Mouse (Mus musculus) midbrain, embryonic 10.5 days (tissue): ENCODE data around the gene Gm20388. TPM values are rescaled to one million over a fixed set of nuclear protein-coding genes. Genes with fewer than 3 reads are reported as not detected.

Experiments used
- DNase-seq: peaks from one replicate; pipeline ENCODE4 v3.0.0-alpha.2; 2017; ENCODE audit warnings: low spot score
- H3K27ac ChIP-seq: fragments of 300-500 bp; sonication (generic); replicated peaks from 2 replicates; pipeline ENCODE4 v1.5.1; 2016; ENCODE audit warnings: mild to moderate bottlenecking
- H3K27me3 ChIP-seq: fragments of 300-500 bp; sonication (generic); 2 replicates; pipeline ENCODE4 v1.6.1; 2016; ENCODE audit warnings: low read depth, mild to moderate bottlenecking; ENCODE audit not compliant: poor library complexity, severe bottlenecking
- H3K36me3 ChIP-seq: fragments of 300-500 bp; sonication (generic); 2 replicates; pipeline ENCODE4 v1.6.1; 2016; ENCODE audit warnings: mild to moderate bottlenecking, moderate library complexity
- H3K4me1 ChIP-seq: fragments of 300-500 bp; sonication (generic); 2 replicates; pipeline ENCODE4 v1.6.1; 2016
- H3K4me3 ChIP-seq: fragments of 300-500 bp; sonication (generic); 2 replicates; pipeline ENCODE4 v1.5.1; 2016; ENCODE audit warnings: mild to moderate bottlenecking, moderate library complexity
- H3K9me3 ChIP-seq: fragments of 300-500 bp; sonication (generic); replicated peaks from 2 replicates; pipeline ENCODE4 v1.6.1; 2016; ENCODE audit warnings: mild to moderate bottlenecking
- WGBS: fragments of 180-500 bp; shearing (Covaris S2); methylation state at CpG from one replicate; pipeline ENCODE4 v1.1.7; 2016; 5-methylcytosine and 5-hydroxymethylcytosine counted together
- polyA plus RNA-seq: library from polyadenylated mRNA; unstranded; fragments of >200 nt; fragmentation: Nextera tagmentation; extraction: Ambion mirVana; gene quantifications from 2 replicates; pipeline ENCODE4 v1.2.1, GENCODE M21; 2016

Gm20388 gene
- polyA plus RNA-seq, 1 experiment from 2014 or later: 7.1 TPM

DNA sequence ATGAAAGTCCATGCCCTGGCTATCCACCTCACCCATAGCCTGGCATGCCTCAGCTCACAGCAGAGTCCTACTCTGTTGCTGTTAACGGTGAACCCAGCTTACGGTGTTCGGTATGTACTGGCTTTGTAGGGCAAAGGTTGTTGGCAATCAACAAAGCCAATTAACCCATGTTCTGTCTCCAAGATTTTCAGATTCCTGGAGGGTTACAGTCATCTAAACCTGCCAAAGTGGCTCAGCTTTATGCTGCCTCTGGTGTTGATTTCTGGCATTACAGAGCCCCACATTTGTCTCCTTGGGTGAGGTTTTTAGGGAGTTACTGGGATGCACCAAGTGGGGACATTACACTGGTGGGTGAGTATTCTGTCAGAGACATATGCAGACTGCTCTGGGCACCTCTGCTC is 2786.5 kb downstream of the Gm20388 start:
- peaks cover 4% of the 10 kb centered on the region; the same call in 1 of the 2 replicates for H3K27me3 ChIP-seq
- H3K9me3 ChIP-seq: no peaks in the 10 kb centered on the region
- peaks cover 33% of the 10 kb centered on the region for H3K4me1 ChIP-seq
- no peak overlapping the region for H3K27ac ChIP-seq
- H3K4me3 ChIP-seq: no peak overlapping the region
- no peak for DNase-seq
- WGBS: 86% methylated on average over 3 of the region's 3 CpGs
- no peaks in the 10 kb centered on the region for H3K36me3 ChIP-seq

DNA sequence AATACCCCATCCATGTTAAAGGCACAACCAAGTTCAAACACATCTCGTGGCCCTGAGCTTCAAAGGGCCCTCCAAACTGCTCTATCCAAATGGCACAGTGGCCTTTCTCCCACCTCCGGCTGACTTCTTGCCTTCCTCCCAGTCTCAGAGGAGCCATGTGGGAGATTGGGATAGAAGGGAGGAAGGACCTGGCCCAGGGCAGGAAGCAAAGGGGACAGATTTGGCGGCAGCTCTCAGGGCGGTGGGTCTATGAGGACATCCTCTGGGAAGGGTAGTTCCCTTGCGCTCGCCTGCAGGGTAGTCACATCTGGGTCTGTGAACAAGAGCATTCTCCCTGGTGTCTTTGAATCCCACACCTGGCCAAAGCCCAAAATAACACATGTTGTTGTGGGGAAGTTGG is 2786.9 kb downstream of the Gm20388 start:
- no peaks in the 10 kb centered on the region for H3K9me3 ChIP-seq
- no peak overlapping the region; the same call in 1 of the 2 replicates for H3K27ac ChIP-seq
- H3K4me1 ChIP-seq: peaks cover 33% of the 10 kb centered on the region
- H3K36me3 ChIP-seq: no peaks in the 10 kb centered on the region
- WGBS: 83% methylated on average over 6 of the region's 6 CpGs
- DNase-seq: no peak
- H3K27me3 ChIP-seq: peaks cover 4% of the 10 kb centered on the region; the same call in 1 of the 2 replicates
- H3K4me3 ChIP-seq: 0 out of 2 replicates have a peak overlapping the region, but pooled peaks have one; percentile 29

DNA sequence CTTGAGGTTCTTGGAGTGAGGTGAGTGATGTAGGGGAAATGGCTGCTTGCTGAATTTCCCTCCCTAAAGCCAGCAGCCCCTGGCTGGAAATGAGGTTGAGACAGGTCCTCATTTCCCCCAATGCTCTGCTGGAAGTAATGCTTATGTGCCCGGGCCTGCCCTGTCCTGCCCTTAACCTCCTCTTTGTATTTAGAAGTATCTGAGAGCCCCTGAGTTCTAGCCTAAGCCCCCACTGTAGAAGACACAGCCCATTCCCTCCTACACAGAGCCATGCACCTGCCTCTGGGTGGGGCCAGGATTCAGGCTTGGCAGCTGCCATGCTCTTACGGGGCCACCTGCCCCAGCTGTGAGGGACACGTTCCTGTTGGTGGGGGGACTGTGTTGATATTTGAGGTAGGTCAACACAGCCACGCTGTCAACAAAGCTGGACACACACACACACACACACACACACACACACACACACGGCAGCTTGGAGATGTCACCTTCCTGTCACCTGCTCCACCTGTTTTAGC is 2787.7 kb downstream of the Gm20388 start:
- Histone ChIP-seq H3K27ac (peak overlapping the region; percentile 53), H3K27me3 (peaks cover 4% of the 10 kb centered on the region; the same call in 1 of the 2 replicates), H3K9me3 (no peaks in the 10 kb centered on the region), H3K36me3 (no peaks in the 10 kb centered on the region), H3K4me3 (peak overlapping the region; percentile 29), H3K4me1 (peaks cover 33% of the 10 kb centered on the region)
- WGBS: 86% methylated on average over 5 of the region's 5 CpGs
- DNase-seq: no peak

DNA sequence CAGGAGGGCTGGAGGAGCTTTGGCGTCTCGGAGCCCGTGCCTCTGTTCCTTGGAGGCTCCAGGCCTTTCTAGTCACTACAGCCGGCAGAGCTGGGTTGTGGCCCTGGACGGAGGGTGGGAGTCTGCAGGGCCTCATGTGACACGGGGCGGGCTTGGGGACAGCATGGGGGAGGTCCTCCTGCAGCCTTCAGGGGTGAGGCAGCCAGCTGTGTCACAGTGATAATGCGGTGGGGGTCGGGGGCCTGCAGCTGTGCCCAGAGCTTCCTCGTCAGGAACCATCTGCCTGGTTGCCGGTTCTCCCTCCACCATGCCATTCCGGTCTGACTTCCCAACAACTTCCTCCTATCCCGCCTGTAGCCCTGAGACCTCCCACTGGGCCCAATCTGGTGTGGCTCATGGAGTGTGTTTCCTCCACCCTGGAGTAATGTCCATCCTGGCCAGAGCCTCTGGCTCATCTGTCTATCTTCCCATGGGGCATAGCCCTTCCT is 2788.4 kb downstream of the Gm20388 start, which contains the start of gene Cbfa2t3:
Gene Cbfa2t3, minus strand, starts transcription at position 105 of the 488 bp plus-strand sequence.
- H3K4me1 ChIP-seq: peaks cover 30% of the 10 kb centered on the region
- peak within 1 kb of the TSS; percentile 53 for H3K27ac ChIP-seq
- DNase-seq: no peak
- H3K4me3 ChIP-seq: peak within 1 kb of the TSS; percentile 29
- peaks cover 4% of the 10 kb centered on the region; the same call in 1 of the 2 replicates for H3K27me3 ChIP-seq
- H3K36me3 ChIP-seq: no peaks in the 10 kb centered on the region
- no peaks in the 10 kb centered on the region for H3K9me3 ChIP-seq
- 54% methylated on average over 13 of the region's 13 CpGs for WGBS

DNA sequence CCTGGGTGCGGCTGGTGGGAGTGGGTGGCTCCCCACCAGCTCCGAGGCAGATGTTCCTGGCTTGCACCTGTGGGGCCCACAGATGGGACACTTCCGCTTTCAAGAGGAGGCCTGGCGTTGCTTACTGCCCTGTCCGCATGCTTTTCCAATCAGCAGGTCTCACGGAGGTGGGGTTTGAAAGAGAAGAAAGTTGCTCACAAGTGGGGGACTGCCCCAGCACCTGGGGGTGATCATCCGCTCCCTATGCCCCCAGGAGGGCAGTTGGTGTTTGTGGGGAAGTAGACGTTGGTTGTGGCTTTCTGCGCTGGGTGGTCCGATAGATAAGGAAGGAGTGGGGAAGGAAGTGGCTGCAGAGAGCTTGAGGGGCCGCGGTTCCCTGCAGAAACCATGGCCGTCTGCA is 2790.0 kb downstream of the Gm20388 start:
- DNase-seq: no peak
- H3K27ac ChIP-seq: peak overlapping the region; percentile 46; the same call in 1 of the 2 replicates
- no peak overlapping the region for H3K4me3 ChIP-seq
- WGBS: 60% methylated on average over 13 of the region's 13 CpGs
- no peaks in the 10 kb centered on the region for H3K9me3 ChIP-seq
- H3K36me3 ChIP-seq: no peaks in the 10 kb centered on the region
- peaks cover 32% of the 10 kb centered on the region for H3K4me1 ChIP-seq
- peaks cover 4% of the 10 kb centered on the region; the same call in 1 of the 2 replicates for H3K27me3 ChIP-seq

DNA sequence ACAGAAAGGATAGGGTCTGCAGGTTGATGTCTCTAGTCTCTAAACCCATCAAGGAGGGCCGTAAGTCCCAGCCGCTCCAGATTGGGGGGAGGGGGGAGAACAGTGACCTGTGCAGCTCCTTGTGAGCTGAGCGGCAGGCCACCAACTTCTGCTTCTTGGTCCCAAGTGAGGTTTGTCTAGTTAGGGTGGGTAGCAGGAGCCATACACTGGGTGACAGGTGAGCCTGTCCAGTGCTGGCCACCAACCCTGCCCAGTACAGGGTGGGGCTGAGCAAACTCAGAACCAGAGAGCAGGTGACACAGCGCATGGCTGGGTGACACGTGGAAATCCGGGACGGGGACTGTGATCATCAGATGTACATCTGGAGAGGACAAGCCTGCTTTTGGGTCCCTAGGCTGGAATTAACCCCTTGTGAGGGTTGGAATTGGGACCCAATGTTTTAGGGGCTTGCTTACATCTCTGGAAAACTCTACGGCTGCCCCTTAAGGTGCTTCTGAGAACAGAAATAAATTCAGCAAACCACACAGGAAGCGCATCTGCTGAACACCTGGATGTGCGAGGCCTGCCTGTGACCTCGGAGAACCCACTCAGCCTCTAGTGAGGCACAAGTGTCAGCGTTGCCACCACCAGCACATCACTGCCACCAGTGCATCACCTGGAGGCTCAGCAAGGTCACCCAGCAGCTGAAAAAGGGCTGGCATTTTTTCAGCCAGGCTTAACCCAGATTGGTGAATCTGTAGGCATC is 2791.0 kb downstream of the Gm20388 start:
- no peak for DNase-seq
- Histone ChIP-seq H3K9me3 (no peaks in the 10 kb centered on the region), H3K27me3 (peaks cover 8% of the 10 kb centered on the region; the same call in 1 of the 2 replicates), H3K4me1 (peaks cover 38% of the 10 kb centered on the region), H3K27ac (no peak overlapping the region), H3K36me3 (no peaks in the 10 kb centered on the region), H3K4me3 (no peak overlapping the region)
- 92% methylated on average over 12 of the region's 12 CpGs for WGBS

DNA sequence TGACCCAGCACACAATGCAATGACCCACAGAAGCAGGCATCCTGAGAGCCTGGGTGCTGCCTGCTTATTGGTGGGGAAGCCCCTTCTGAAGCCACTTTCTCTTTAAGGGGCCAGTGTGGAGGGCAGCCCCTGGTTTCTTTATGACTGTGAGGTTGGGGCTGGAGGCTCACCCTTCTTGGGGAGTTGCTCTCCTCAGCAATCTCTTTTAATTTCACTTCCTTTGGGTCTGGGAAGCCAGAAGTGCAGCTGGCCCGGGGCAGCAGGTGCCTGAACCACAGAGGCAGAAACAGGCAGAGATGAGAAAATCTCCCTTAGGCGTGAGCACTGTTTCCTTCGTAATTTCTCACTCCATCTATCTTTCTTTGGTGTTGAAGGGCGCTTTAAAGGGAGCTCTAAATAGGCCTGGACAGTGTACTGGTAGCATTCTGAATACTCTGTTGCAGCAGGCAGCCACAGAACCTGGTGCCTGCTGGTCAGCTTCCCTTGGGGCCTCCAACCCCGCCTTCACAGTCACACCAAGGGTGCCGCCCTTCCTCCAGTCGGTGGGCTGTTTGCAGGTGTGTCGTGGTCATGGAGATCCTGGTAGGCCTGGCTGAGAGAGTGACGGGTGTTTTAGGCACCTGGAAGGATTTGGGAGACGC is 2791.8 kb downstream of the Gm20388 start:
- H3K27me3 ChIP-seq: peaks cover 14% of the 10 kb centered on the region; the same call in 1 of the 2 replicates
- H3K9me3 ChIP-seq: no peaks in the 10 kb centered on the region
- 59% methylated on average over 10 of the region's 10 CpGs for WGBS
- DNase-seq: no peak
- H3K36me3 ChIP-seq: no peaks in the 10 kb centered on the region
- peaks cover 41% of the 10 kb centered on the region for H3K4me1 ChIP-seq
- no peak overlapping the region for H3K4me3 ChIP-seq
- H3K27ac ChIP-seq: no peak overlapping the region

DNA sequence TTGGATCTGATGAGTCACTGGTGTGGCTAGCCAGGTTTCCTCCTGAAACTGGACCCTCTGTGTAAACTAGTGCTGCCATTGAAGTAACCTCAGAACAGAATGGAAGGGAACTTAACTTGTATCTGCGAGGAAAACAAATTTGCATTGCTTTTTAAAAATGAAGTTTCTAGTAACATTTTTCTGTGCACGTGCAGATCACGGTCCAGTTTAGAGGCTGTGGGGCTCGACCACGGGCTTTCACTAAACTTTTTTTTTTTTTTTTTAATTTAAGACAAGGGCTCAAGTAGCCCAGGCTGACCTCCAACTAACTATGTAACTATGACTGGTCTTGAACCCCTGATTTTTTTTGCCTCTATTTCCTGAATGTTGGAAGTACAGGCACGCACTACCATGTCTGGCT is 2792.3 kb downstream of the Gm20388 start:
- peaks cover 17% of the 10 kb centered on the region; the same call in 1 of the 2 replicates for H3K27me3 ChIP-seq
- no peak for DNase-seq
- H3K27ac ChIP-seq: no peak overlapping the region
- H3K36me3 ChIP-seq: no peaks in the 10 kb centered on the region
- H3K4me1 ChIP-seq: peaks cover 41% of the 10 kb centered on the region
- no peaks in the 10 kb centered on the region for H3K9me3 ChIP-seq
- WGBS: 90% methylated on average over 6 of the region's 6 CpGs
- H3K4me3 ChIP-seq: no peak overlapping the region

DNA sequence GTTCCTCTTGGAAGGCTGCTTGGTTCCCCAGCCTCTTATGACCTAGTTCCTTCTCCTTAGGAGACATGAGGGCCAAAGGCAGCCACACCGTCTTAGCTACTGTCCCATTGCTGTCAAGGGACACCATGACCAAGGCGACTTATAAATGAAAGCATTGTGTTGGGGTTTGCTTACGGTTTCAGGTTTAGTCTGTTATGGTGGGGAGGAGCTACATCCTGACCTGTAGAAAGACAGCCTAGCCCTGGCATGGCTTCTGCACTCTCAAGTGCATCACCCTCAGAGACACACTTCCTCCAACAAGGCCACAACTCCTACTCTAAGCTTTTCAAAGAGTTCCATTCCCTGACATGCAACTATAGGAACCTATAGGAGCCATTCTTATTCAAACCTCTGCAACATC is 2794.0 kb downstream of the Gm20388 start:
- Histone ChIP-seq H3K27ac (no peak overlapping the region), H3K4me3 (no peak overlapping the region), H3K36me3 (no peaks in the 10 kb centered on the region), H3K4me1 (peaks cover 33% of the 10 kb centered on the region), H3K27me3 (peaks cover 19% of the 10 kb centered on the region; the same call in 1 of the 2 replicates), H3K9me3 (no peaks in the 10 kb centered on the region)
- no peak for DNase-seq
- WGBS: 85% methylated on average over 3 of the region's 3 CpGs

DNA sequence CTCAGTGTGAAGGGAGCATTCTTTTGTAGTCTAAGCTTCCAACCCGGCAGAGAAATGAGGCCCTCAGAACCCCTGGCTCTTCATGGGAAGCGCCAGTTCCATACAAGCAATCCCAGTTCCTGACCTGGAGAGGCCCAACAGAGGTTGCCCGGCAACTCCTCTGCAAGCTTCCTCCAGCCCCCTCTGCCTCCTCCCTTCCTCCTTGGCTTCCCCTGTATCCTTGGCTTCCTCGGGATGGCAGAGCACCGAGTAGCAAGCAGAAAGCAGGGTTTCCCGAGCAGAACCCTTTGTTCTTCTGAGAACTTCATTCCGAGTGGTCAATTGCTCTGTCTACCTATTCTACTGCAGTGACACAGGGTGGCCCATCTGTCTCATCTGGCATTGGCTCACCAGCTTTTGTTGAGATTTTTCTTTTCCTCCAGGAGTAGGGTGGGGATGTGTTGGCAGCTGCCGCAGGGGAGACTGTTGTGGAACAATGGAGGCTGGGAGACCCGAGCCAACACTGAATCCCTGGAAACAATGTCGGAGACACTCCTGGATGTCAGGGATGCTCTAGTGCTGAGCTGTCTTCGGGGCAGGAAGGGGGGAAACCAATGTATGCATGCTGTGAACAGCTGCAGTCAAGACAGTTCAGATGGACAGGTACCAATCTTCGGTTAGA is 2795.4 kb downstream of the Gm20388 start:
- peaks cover 24% of the 10 kb centered on the region; the same call in 1 of the 2 replicates for H3K27me3 ChIP-seq
- no peak overlapping the region for H3K4me3 ChIP-seq
- no peaks in the 10 kb centered on the region for H3K36me3 ChIP-seq
- peaks cover 30% of the 10 kb centered on the region for H3K4me1 ChIP-seq
- H3K27ac ChIP-seq: peak overlapping the region; percentile 65
- WGBS: 44% methylated on average over 12 of the region's 12 CpGs
- H3K9me3 ChIP-seq: no peaks in the 10 kb centered on the region
- peak; percentile 45 for DNase-seq

DNA sequence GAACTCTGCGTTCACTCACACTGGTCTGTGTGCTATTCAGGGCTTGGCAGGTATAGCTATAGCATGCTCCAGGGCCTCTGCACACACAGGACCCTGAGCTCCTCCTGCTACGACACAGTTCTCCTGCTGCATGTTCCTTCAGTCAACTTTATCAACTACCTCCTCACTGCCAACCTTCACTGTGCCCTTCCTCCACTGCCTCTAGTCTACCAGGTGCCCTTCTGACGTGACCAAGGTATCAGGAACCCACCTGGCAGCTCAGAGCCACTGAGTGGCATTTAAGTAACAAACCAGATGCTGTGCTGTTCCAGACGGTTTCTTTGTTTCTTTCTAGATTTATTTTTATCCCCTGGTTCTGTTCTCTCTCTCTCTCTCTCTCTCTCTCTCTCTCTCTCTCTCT is 2796.5 kb downstream of the Gm20388 start:
- no peak for DNase-seq
- Histone ChIP-seq H3K4me1 (peaks cover 36% of the 10 kb centered on the region), H3K27me3 (peaks cover 20% of the 10 kb centered on the region; the same call in 1 of the 2 replicates), H3K9me3 (no peaks in the 10 kb centered on the region), H3K4me3 (no peak overlapping the region), H3K36me3 (no peaks in the 10 kb centered on the region), H3K27ac (peak overlapping the region; percentile 65)
- WGBS: 78% methylated on average over 4 of the region's 4 CpGs
